Mouse (Mus musculus): ENCODE measurements at regions not wholly inside any gene's neighbourhood (a gene's known extent, or its start where the extent isn't known, plus 50 kb on each side); places are given as distances from the start of the nearest gene placed in this dataset.
"Not testable (repeated sequence)": the region's sequence is repeated elsewhere in the genome, so short reads cannot be mapped to it uniquely, and the experiment has no call there.

DNA sequence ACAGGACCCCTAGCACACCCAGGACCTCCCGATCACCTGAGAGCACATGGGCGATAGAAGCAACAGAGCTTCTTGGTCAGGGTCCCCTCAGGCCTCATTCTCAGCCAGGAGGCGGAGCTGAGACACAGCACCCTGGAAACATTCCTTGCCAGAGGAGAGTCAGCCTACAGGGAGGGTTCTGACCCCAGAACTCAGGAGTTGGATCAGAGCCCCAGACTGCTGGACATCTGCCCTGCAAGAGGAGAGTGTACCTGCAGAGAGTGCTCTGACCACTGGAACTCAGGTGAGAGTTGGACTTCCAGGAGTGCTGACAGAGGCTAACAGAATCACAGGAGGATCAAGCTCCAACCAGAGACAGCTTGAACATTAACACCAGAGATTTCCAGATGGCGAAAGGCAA is 76.1 kb downstream of the Gpr85 start:
- in situ Hi-C loops (cut with MboI, MseI), result not testable (repeated sequence)

DNA sequence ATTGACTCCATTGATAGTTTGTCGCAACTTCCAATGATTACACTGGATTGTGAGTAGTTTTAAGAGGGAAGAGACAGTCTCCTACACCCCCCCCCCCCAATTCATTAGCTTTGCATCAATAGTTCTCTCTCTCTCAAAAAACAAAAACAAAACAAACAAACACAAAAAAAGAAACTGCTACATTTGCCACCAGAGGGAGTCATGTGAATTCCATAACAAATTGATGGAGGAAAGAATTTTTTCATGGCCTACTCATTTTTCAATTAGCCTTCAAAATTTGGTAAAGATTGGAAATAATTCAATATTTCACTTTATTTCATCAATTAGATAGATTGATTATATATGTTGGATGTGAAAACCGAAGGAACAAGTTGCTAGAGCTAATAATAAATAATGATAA is 80.3 kb downstream of the Gpr85 start:
- in situ Hi-C loops (cut with MboI, MseI), result no loop called here

DNA sequence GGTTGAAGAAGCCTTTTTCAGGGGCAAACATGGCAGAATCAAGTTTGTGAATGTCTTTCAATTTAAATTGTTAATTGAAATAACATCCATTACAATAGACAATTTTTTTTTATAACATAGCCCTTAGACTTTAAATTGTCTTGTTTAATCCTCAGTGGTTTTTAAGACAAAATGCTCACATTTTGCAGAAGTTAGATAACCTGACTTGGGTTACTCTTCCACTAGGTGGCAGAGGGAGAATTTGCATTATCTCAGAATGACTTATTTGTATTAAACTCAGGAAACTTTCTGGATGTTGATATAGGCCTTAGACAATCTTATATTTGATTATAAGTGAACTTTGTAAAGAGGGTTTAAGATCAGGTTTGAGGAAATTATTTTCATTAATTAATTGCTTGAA is 80.8 kb downstream of the Gpr85 start:
- in situ Hi-C loops (cut with MboI, MseI), result no loop called here

DNA sequence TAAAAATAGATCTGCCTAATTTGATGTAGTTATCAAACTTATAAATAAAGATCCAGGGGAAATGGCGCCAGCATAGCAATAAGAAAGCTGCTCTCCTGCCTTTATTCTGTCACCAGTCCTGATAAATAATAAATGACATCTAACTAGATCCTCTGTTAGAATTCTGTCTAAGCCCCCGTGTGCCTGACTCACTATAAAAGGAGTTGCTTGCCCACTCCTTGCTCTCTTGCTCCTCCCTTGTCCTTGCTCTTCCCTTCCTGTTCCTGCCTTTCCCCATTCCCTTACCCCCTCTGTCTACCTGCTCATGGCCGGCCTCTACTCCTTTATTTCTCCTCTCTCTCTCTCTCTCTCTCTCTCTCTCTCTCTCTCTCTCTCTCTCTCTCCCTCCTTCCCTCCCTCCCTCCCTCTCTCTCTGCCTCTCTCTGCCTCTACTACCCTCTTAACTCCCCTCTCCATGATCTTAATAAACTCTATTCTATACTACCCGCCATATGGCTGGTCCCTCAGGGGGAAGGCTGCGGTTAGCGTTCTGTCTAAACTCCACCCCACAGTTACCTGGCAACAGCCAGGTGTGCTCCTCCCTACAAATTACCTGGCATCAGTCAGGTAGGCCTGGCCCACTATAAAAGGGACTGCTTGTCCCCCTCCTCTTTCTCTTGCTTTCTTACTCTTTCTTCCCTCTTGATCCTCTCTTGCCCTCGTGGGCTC is 71.3 kb upstream of the Bmt2 start:
- in situ Hi-C loops (cut with MboI, MseI), result loop anchor here (25.0 kb wide), 1 partner anchor 763 kb away; no protein-coding TSS in a partner anchor

DNA sequence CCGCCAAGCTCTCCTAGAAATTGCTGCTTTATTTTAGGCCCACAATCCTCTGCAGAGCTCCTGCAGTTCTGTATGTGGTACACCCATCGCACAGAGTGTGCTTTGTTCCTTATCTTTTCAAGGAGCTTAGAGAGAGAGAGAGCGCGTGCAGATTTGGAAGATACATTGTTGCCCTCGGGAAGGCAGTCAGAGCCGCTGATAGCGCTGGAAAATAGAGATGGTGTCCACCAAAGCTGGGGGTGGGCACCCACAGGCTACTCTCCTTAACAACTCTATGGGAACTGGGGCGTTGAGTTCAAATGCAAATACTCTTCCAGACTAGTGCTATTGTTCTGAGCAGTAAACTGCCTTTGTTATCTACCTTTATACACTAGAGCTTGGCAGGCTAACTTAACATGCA is 70.2 kb upstream of the Bmt2 start:
- in situ Hi-C loops (cut with MboI, MseI), result loop anchor here (25.0 kb wide), 1 partner anchor 764 kb away; no protein-coding TSS in a partner anchor

DNA sequence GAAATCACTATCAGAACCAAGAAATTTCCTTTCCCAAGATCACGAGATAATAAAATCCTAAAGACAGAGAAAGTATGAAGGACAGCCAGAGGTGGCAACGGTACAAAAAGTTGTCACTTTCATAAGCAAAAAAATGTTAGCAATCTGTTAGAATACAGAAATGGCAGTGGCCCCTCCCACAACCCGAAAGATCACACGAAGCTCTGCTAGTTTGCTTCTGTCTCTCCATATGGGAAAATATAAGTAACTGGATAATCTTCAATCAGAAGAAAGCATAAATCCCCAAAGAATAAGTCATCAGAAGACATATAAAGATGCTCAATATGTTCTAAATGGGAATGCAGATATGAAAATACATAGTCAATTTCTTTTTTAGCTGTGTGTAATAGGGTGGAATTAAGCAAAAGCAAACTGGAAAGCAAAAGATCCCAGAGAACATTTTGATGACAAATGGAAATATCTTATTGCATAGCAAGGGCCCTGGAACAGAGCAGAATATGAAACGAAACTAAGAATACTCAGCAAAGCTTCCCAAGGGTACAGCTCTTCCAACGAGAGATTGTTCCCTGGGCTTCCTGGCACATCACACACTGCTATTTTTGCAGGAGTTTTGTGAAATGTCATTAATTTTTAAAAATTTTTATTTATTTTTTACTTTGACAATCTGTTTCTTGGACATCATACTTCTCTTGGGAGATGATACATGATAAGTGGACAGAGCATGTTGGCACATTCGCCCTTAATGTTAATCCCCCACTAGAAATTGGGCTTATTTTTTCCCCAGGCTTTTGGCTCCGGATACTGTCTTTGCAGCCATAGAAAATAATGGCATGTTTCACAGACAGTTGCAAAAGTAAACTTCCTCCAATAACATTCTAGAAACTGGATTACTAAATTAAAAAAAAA is 69.1 kb upstream of the Bmt2 start:
- in situ Hi-C loops (cut with MboI, MseI), result loop anchor here (25.0 kb wide), 1 partner anchor 765 kb away; no protein-coding TSS in a partner anchor

Data from T-helper 1 cell (primary cell).